Mouse (Mus musculus) liver, embryonic 16.5 days (tissue): ENCODE results near the gene Enkd1. TPM values are rescaled to one million over a fixed set of nuclear protein-coding genes. Genes with fewer than 3 reads are reported as not detected.

Source experiments
- ATAC-seq: fragments of 200-750 bp; cut with Nextera tagmentation; 2 replicates; pipeline ENCODE4 v1.8.0; 2017; ENCODE audit warnings: low read depth, mild to moderate bottlenecking, moderate number of reproducible peaks, moderate library complexity
- H3K27ac ChIP-seq: fragments of 300-500 bp; sonication (generic); 2 replicates; pipeline ENCODE4 v1.5.1; 2014; ENCODE audit warnings: mild to moderate bottlenecking, low read length
- H3K27me3 ChIP-seq: fragments of 300-500 bp; sonication (generic); 2 replicates; pipeline ENCODE4 v1.6.1; 2014; ENCODE audit warnings: low read depth, low read length, mixed read lengths; ENCODE audit not compliant: control insufficient read depth, insufficient read depth
- H3K36me3 ChIP-seq: fragments of 300-500 bp; sonication (generic); 2 replicates; pipeline ENCODE4 v1.6.1; 2014; ENCODE audit warnings: mild to moderate bottlenecking; ENCODE audit not compliant: control insufficient read depth, insufficient read depth
- H3K4me1 ChIP-seq: fragments of 300-500 bp; sonication (generic); 2 replicates; pipeline ENCODE4 v1.6.1; 2014; ENCODE audit warnings: low read depth, low read length, mixed read lengths; ENCODE audit not compliant: control insufficient read depth
- H3K4me2 ChIP-seq: fragments of 300-500 bp; sonication (generic); 2 replicates; pipeline ENCODE4 v1.6.1; 2014; ENCODE audit warnings: low read depth, low read length, mixed read lengths
- H3K4me3 ChIP-seq: fragments of 300-500 bp; sonication (generic); 2 replicates; pipeline ENCODE4 v1.5.1; 2014; ENCODE audit warnings: low read depth, mild to moderate bottlenecking, low read length
- H3K9ac ChIP-seq: fragments of 300-500 bp; sonication (generic); 2 replicates; pipeline ENCODE4 v1.6.1; 2014; ENCODE audit warnings: low read depth, low read length
- H3K9me3 ChIP-seq: fragments of 300-500 bp; sonication (generic); replicated peaks from 2 replicates; pipeline ENCODE4 v1.6.1; 2016; ENCODE audit warnings: low read length; ENCODE audit not compliant: control insufficient read depth
- WGBS: fragments of 180-500 bp; shearing (Covaris S2); extraction: QIAGEN DNeasy Blood & Tissue Kit; methylation state at CpG from one replicate; pipeline ENCODE4 v1.1.7; 2014; ENCODE audit not compliant: insufficient replicate concordance; 5-methylcytosine and 5-hydroxymethylcytosine counted together
- polyA plus RNA-seq: library from polyadenylated mRNA; unstranded; fragments of >200 nt; fragmentation: Nextera tagmentation; extraction: Ambion mirVana; gene quantifications from 2 replicates; pipeline ENCODE4 v1.2.1, GENCODE M21; 2015

Gene Enkd1
- polyA plus RNA-seq, 1 experiment from 2014 or later: 4.1 TPM

GRCm38 (mm10) chr8:105688242-105688752, 19.7 kb downstream of the Enkd1 start:
- Histone ChIP-seq H3K27me3 (peaks cover under 1% of the 10 kb centered on the region; the same call in 1 of the 2 replicates), H3K36me3 (peaks cover 6% of the 10 kb centered on the region), H3K4me2 (no peak overlapping the region), H3K27ac (no peak overlapping the region), H3K9ac (no peak overlapping the region), H3K4me3 (no peak overlapping the region), H3K9me3 (no peaks in the 10 kb centered on the region), H3K4me1 (no peaks in the 10 kb centered on the region; the same call in 1 of the 2 replicates)
- no peak for ATAC-seq
- WGBS: 48% methylated on average over 14 of the region's 14 CpGs

- Histone ChIP-seq H3K9me3 (no peaks in the 10 kb centered on the region), H3K27ac (no peak overlapping the region), H3K36me3 (peaks cover 12% of the 10 kb centered on the region), H3K27me3 (no peaks in the 10 kb centered on the region), H3K4me3 (no peak overlapping the region), H3K9ac (no peak overlapping the region), H3K4me1 (no peaks in the 10 kb centered on the region; the same call in 1 of the 2 replicates), H3K4me2 (no peak overlapping the region)
- WGBS: 73% methylated on average over 8 of the region's 8 CpGs
- ATAC-seq: no peak
Measured at GRCm38 (mm10) chr8:105687512-105687911, 20.5 kb downstream of the Enkd1 start.

- WGBS: 55% methylated on average over 6 of the region's 6 CpGs
- peaks cover 20% of the 10 kb centered on the region for H3K36me3 ChIP-seq
- no peak overlapping the region for H3K27ac ChIP-seq
- no peak overlapping the region for H3K4me2 ChIP-seq
- no peaks in the 10 kb centered on the region; the same call in 1 of the 2 replicates for H3K4me1 ChIP-seq
- H3K27me3 ChIP-seq: no peaks in the 10 kb centered on the region
- H3K4me3 ChIP-seq: no peak overlapping the region; the same call in 1 of the 2 replicates
- H3K9me3 ChIP-seq: no peaks in the 10 kb centered on the region
- H3K9ac ChIP-seq: no peak overlapping the region
- no peak for ATAC-seq
Measured at GRCm38 (mm10) chr8:105686551-105686950, 21.5 kb downstream of the Enkd1 start.

- H3K27ac ChIP-seq: no peak within 1 kb of the TSS
- H3K36me3 ChIP-seq: peaks cover 27% of the 10 kb centered on the region
- no peaks in the 10 kb centered on the region for H3K9me3 ChIP-seq
- peak within 1 kb of the TSS; percentile 34 for H3K4me2 ChIP-seq
- 3% methylated on average over 26 of the region's 26 CpGs for WGBS
- no peaks in the 10 kb centered on the region; the same call in 1 of the 2 replicates for H3K4me1 ChIP-seq
- ATAC-seq: peak; percentile 30
- H3K4me3 ChIP-seq: peak within 1 kb of the TSS; percentile 16
- H3K9ac ChIP-seq: no peak within 1 kb of the TSS
- no peaks in the 10 kb centered on the region for H3K27me3 ChIP-seq
Measured at GRCm38 (mm10) chr8:105685796-105686308, 22.2 kb downstream of the Enkd1 start, which contains the start of gene Carmil2. TSS of gene Carmil2 (plus strand) at chr8:105686274.

- Histone ChIP-seq H3K27ac (no peak overlapping the region), H3K27me3 (no peaks in the 10 kb centered on the region), H3K4me3 (no peak overlapping the region), H3K9ac (no peak overlapping the region), H3K4me2 (0 out of 2 replicates have a peak overlapping the region, but pooled peaks have one; percentile 34), H3K4me1 (no peaks in the 10 kb centered on the region; the same call in 1 of the 2 replicates), H3K9me3 (no peaks in the 10 kb centered on the region), H3K36me3 (peaks cover 33% of the 10 kb centered on the region)
- no peak for ATAC-seq
- WGBS: 60% methylated on average over 7 of the region's 7 CpGs
Measured at GRCm38 (mm10) chr8:105685325-105685724, 22.7 kb downstream of the Enkd1 start.

GRCm38 (mm10) chr8:105677891-105678290, 30.1 kb downstream of the Enkd1 start:
- H3K27ac ChIP-seq: no peak overlapping the region
- no peak overlapping the region for H3K4me3 ChIP-seq
- 71% methylated on average over 1 of the region's 1 CpGs for WGBS
- H3K4me1 ChIP-seq: no peaks in the 10 kb centered on the region
- no peaks in the 10 kb centered on the region for H3K27me3 ChIP-seq
- H3K9me3 ChIP-seq: no peaks in the 10 kb centered on the region
- ATAC-seq: no peak
- no peak overlapping the region for H3K4me2 ChIP-seq
- H3K36me3 ChIP-seq: peaks cover 87% of the 10 kb centered on the region
- no peak overlapping the region for H3K9ac ChIP-seq

GRCm38 (mm10) chr8:105661167-105661566, 46.8 kb downstream of the Enkd1 start:
- Histone ChIP-seq H3K27me3 (no peaks in the 10 kb centered on the region), H3K4me2 (no peak overlapping the region), H3K4me3 (no peak overlapping the region), H3K4me1 (no peaks in the 10 kb centered on the region), H3K9ac (no peak overlapping the region), H3K9me3 (no peaks in the 10 kb centered on the region), H3K27ac (no peak overlapping the region), H3K36me3 (peaks cover 23% of the 10 kb centered on the region)
- WGBS: 66% methylated on average over 3 of the region's 3 CpGs
- ATAC-seq: no peak

GRCm38 (mm10) chr8:105657641-105658040, 50.4 kb downstream of the Enkd1 start:
- Histone ChIP-seq H3K36me3 (peaks cover 11% of the 10 kb centered on the region), H3K27me3 (no peaks in the 10 kb centered on the region), H3K4me2 (no peak overlapping the region), H3K4me1 (no peaks in the 10 kb centered on the region), H3K27ac (no peak overlapping the region), H3K4me3 (no peak overlapping the region), H3K9ac (no peak overlapping the region), H3K9me3 (no peaks in the 10 kb centered on the region)
- ATAC-seq: no peak
